Mouse (Mus musculus): ENCODE measurements around the gene Adam11. TPM values are rescaled to one million over a fixed set of nuclear protein-coding genes. Genes with fewer than 3 reads are reported as not detected.

Adam11 gene
- polyA plus RNA-seq, 2 experiments, result 0.06 to 0.30 TPM

- Histone ChIP-seq H3K4me2 (ENCODE audit: low read depth) (no peak overlapping the region), H3K27me3 (ENCODE audit: control insufficient read depth, insufficient read depth, low read length) (peaks cover 7% of the 10 kb centered on the region), H3K27ac (no peak overlapping the region), H3K4me1 (replicated peaks; ENCODE audit: control insufficient read depth in 2 of 2, insufficient read depth in 2 of 2, low read length in 1 of 2) (no peaks in the 10 kb centered on the region; a peak in 1 of 4 replicates), H3K9ac (replicated peaks) (no peak overlapping the region), H3K4me3 (ENCODE audit: insufficient read depth in 1 of 2, low read depth in 2 of 2, low read length in 2 of 2) (no peak overlapping the region), H3K36me3 (replicated peaks; ENCODE audit: control insufficient read depth, insufficient read depth, low read depth) (no peaks in the 10 kb centered on the region), H3K9me3 (ENCODE audit: control insufficient read depth, low read length) (no peaks in the 10 kb centered on the region)
- no peak for TF ChIP-seq EP300 (IDR thresholded peaks at IDR 0.05; ENCODE audit: low read depth)
- TF ChIP-seq CTCF (IDR thresholded peaks at IDR 0.05; ENCODE audit: low read depth), result no peak
- 57% methylated on average over 18 of the region's 18 CpGs for WGBS (ENCODE audit: insufficient replicate concordance)
- DNase-seq (ENCODE audit: low read depth in 3 of 3, low spot score in 3 of 3), result no peak
- ATAC-seq (ENCODE audit: insufficient read depth), result no peak
Measured at GRCm38 (mm10) chr11:102772771-102773700, 11.8 kb downstream of the Adam11 start.

GRCm38 (mm10) chr11:102773713-102774611, 12.7 kb downstream of the Adam11 start:
- peak overlapping the region; percentile 36 to 44 for H3K4me3 ChIP-seq (ENCODE audit: insufficient read depth in 1 of 2, low read depth in 2 of 2, low read length in 2 of 2)
- 1% methylated on average over 46 of the region's 46 CpGs for WGBS (ENCODE audit: insufficient replicate concordance)
- H3K36me3 ChIP-seq (replicated peaks; ENCODE audit: control insufficient read depth, insufficient read depth, low read depth), result no peaks in the 10 kb centered on the region
- peak overlapping the region; percentile 67 for H3K4me2 ChIP-seq (ENCODE audit: low read depth)
- peak; percentile 24 to 45 (median 41) for DNase-seq (ENCODE audit: low read depth in 3 of 3, low spot score in 3 of 3)
- no peaks in the 10 kb centered on the region for H3K9me3 ChIP-seq (ENCODE audit: control insufficient read depth, low read length)
- no peak overlapping the region for H3K27ac ChIP-seq
- no peak overlapping the region for H3K9ac ChIP-seq (replicated peaks)
- ATAC-seq (ENCODE audit: insufficient read depth), result 0 out of 2 replicates have a peak, but pooled peaks have one; percentile 20
- peaks cover 7% of the 10 kb centered on the region for H3K27me3 ChIP-seq (ENCODE audit: control insufficient read depth, insufficient read depth, low read length)
- no peaks in the 10 kb centered on the region; a peak in 1 of 4 replicates for H3K4me1 ChIP-seq (replicated peaks; ENCODE audit: control insufficient read depth in 2 of 2, insufficient read depth in 2 of 2, low read length in 1 of 2)
- TF ChIP-seq CTCF (IDR thresholded peaks at IDR 0.05; ENCODE audit: low read depth) (peak; percentile 98), EP300 (IDR thresholded peaks at IDR 0.05; ENCODE audit: low read depth) (no peak)

- Histone ChIP-seq H3K4me3 (ENCODE audit: insufficient read depth in 1 of 2, low read depth in 2 of 2, low read length in 2 of 2) (peak overlapping the region; percentile 36 to 44), H3K36me3 (replicated peaks; ENCODE audit: control insufficient read depth, insufficient read depth, low read depth) (no peaks in the 10 kb centered on the region), H3K27ac (no peak overlapping the region), H3K27me3 (ENCODE audit: control insufficient read depth, insufficient read depth, low read length) (peaks cover 7% of the 10 kb centered on the region), H3K9ac (replicated peaks) (no peak overlapping the region), H3K4me2 (ENCODE audit: low read depth) (peak overlapping the region; percentile 67), H3K9me3 (ENCODE audit: control insufficient read depth, low read length) (no peaks in the 10 kb centered on the region), H3K4me1 (replicated peaks; ENCODE audit: control insufficient read depth in 2 of 2, insufficient read depth in 2 of 2, low read length in 1 of 2) (no peaks in the 10 kb centered on the region; a peak in 1 of 4 replicates)
- 4% methylated on average over 25 of the region's 25 CpGs for WGBS (ENCODE audit: insufficient replicate concordance)
- TF ChIP-seq EP300 (IDR thresholded peaks at IDR 0.05; ENCODE audit: low read depth) (no peak), CTCF (IDR thresholded peaks at IDR 0.05; ENCODE audit: low read depth) (0 out of 2 replicates have a peak, but pooled peaks have one; percentile 31)
- ATAC-seq (ENCODE audit: insufficient read depth) (peak; percentile 44), DNase-seq (ENCODE audit: low read depth in 3 of 3, low spot score in 3 of 3) (peak; percentile 29 to 39 (median 30))
Measured at GRCm38 (mm10) chr11:102774621-102775141, 13.4 kb downstream of the Adam11 start.

- Histone ChIP-seq H3K36me3 (replicated peaks; ENCODE audit: control insufficient read depth, insufficient read depth, low read depth) (no peaks in the 10 kb centered on the region), H3K9me3 (ENCODE audit: control insufficient read depth, low read length) (no peaks in the 10 kb centered on the region), H3K27ac (no peak overlapping the region), H3K4me2 (ENCODE audit: low read depth) (no peak overlapping the region), H3K9ac (replicated peaks) (no peak overlapping the region), H3K4me1 (replicated peaks; ENCODE audit: control insufficient read depth in 2 of 2, insufficient read depth in 2 of 2, low read length in 1 of 2) (no peaks in the 10 kb centered on the region; a peak in 1 of 4 replicates), H3K4me3 (ENCODE audit: insufficient read depth in 1 of 2, low read depth in 2 of 2, low read length in 2 of 2) (no peak overlapping the region), H3K27me3 (ENCODE audit: control insufficient read depth, insufficient read depth, low read length) (peaks cover 7% of the 10 kb centered on the region)
- TF ChIP-seq EP300 (IDR thresholded peaks at IDR 0.05; ENCODE audit: low read depth), result no peak
- TF ChIP-seq CTCF (IDR thresholded peaks at IDR 0.05; ENCODE audit: low read depth), result peak; percentile 77
- DNase-seq (ENCODE audit: low read depth in 3 of 3, low spot score in 3 of 3) (no peak), ATAC-seq (ENCODE audit: insufficient read depth) (no peak)
- WGBS (ENCODE audit: insufficient replicate concordance), result 46% methylated on average over 21 of the region's 21 CpGs
Measured at GRCm38 (mm10) chr11:102777598-102777997, 16.4 kb downstream of the Adam11 start.
